Mouse (Mus musculus) urinary bladder, postnatal 10 days (tissue): Measurements from ENCODE around the gene Mon2.

ENCODE experiments used
- DNase-seq: peaks from one replicate; pipeline ENCODE4 v3.0.0; 2022; ENCODE audit warnings: low spot score

Gene Mon2

DNA sequence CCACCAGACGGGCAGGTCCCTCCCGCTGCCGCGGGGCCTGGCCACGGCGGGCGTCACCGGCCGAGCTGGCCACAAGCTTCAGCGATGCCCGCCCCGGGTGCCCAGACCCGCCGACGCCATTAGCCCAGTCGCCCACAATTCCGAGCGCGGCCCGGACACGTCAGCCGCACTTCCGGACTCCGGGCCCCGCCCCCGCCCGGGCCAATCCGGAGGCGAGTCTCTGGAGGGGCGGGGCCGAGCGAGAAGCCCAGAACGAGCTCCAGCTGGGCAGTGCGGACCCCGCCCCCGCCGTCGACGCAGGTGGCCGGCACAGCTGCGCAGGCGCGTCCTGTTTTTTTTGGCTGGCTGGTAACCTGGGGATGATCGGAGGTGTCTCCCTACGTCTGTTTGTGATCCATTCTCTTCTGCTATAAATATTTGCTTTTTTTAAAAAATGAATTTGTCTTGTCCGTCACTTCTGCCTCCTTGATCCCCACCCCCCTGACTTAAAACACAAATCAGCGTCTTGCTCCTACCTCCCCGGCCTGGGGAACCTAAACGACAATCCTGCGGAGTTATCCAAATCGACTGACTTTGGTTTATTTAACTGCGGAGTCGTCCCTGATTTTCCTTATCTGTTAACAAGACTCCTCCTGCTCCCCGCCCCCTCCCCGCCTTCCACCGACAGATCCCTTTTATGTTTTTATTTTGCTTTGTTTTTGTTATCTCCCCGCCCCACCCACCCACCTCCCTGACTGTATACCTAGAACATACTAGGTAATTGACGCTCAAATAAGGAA is at the start of gene Mon2:
Gene Mon2 (minus strand): TSS at position 261 of the 779 bp plus-strand sequence.
- peak; percentile 79 for DNase-seq

DNA sequence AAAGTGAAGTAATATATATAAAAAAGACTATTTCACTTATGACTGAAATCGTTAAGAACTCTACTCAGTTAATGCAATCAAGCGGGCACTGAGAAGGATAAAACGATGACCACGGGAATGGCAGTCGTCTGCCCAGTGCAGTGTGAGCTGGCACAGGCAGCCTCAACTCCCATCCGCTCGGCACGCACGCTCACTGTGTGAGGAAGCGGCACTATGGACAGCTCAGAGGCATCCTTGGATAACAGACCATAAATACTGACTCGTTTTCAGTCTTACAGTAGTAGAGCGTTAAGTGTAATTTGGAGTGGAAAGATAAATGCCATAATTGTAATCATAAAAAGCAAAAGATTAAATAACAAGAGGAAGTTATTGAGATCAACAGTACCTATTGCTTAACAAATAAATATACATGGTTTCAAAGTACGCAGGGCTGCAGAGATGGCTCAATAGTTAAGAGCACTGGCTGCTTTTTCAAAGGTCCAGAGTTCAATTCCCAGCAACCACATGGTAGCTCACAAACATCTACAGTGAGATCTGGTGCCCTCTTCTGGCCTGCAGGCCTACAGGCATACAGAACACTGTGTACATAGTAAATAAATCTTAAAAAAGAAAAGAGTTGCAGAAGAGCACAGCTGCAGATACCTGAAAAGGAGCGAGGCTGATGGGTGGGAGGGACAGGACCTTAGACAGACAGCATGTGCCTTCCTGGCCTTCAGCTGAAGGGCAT is 44.5 kb upstream of the Mon2 start:
- no peak for DNase-seq

DNA sequence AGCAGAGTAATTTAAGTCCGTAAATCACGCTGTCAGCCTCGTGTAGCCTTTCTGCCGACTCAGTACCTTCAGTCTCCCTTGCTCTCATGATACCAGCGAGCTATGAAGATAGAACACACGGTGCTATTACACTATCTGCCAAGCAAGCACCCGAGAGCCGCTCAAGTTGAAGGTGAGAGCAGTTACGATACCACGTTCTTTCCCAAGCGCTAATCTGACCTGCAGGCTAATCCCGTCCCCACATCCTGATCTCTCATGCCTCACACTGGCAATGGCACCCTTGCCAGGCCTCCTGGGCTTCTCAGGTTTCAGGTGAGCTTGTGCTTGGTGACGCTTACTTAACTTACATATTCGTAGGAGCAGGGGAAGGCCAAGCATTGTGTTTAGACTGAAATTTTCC is 40.6 kb upstream of the Mon2 start:
- DNase-seq: no peak

DNA sequence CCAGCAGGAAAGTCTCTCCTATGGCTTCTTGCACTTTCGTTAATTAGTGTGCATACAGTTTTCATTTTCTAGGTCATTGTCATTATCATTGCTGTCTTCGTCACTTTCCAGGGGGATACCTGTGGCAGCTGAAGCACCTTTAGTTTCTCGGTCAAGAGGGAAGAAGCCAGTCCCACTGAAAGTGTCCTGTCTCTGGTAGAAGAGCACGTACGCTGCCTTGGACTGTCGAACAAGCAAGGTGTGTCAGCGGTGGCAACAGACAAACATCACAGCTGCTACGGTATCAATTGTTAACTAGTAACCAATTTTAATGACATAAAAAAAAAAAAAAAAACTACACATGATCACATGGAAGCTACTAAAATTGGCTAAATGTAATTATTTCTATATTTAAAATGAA is 37.2 kb upstream of the Mon2 start:
- no peak for DNase-seq

DNA sequence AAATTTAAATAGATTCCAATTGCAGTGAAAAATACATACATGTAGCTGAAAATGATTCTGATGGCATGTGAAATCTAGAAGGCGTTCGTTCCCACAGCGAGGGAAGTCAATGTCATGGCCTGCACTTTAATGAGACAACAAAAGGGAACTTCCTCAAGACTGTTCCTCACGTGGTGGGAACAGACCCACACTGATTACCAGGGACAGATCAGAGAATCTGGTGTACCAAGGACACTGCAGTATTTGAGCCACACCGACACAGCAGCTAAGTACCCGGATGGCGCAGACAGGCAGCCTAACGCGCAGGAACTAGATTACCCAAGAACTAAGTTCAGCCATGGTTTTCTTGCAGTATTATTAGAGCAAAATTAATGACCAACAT is 36.5 kb upstream of the Mon2 start:
- DNase-seq: no peak

DNA sequence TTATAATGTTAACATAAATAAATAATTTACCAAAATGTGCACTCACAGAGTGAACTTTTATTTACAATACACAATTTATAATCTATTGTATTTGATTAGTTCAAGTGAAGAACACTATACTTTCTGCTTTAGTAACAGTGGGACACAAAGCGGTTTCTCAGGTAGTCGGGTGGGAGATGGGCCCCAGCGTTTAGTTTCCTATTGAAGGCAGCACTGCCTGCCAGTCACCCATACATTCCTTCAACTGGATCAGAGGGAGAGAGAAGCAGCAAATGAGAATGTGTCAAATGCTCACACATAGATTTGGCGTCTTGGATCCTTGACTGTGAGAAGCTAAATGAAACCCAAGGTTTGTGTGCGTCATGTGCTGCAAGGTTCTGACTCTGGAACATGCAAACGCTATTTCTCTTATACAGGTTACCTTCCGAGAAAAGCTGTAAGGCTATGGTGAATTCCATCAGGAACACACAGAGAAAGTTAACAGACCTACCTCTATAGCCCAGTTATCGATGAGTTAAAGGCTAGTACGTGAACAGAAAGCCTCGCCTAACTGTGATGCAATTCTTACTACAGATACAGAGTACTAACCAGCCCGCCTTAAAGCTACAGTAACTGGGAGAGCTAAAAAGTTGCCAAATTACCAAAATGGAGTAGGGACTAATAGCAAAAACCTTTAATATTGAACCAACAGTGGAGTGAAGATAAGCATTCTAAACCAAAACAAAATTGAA is 35.9 kb upstream of the Mon2 start:
- no peak for DNase-seq

DNA sequence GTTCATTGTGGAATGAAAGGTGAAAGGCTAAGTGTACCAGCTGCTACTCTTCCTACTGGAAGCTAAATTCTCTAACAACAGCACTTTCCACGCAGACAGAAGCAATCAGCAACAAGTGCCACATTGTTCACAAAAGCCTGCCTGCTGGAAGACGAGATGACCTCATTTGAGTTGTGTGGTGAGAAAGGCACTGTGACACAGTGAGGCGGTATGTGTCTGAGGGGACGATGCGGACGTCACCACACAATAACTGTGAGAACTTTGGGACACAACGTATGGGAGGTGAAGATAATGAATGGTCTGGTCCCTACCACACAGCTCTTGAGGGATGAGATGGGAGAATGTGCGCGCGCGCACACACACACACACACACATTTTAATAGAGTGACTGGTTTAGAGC is 34.2 kb upstream of the Mon2 start:
- DNase-seq: no peak

DNA sequence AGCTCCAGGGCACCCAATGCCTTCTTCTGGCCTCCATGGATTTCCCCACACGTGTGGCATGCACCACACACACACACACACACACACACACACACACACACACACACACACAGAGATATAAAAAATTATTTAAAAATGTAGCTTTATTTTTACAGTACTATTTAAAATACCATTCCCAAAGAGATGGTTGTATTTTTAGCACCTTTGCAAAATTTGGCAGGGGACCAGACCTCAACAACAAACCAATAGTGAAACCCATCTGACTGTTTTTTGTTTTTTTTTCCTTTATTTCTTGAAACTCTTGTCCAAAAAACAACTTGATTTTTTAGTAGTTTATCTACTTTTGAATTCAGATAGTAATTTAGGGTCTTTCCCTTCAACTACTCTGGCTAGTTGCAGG is 32.2 kb upstream of the Mon2 start:
- DNase-seq: no peak

DNA sequence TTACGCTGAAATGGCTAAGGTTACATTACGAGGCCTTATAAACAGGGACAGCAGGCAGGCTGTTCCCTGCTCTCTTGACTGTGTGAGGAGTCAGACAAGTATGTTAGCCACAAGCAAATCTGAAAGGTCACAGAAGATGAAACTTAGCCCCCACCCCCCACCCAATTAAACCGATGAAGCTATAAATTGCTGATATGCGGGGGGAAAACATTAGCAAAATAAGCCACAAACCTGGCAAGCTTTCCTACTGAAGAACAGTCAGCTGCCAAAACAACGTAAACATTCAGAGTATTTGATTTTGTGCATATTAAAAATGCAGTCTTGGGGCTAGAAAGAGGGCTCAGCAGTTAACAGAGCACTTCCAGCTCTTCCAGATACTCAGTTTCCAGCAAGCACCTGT is 31.8 kb upstream of the Mon2 start:
- DNase-seq: no peak

DNA sequence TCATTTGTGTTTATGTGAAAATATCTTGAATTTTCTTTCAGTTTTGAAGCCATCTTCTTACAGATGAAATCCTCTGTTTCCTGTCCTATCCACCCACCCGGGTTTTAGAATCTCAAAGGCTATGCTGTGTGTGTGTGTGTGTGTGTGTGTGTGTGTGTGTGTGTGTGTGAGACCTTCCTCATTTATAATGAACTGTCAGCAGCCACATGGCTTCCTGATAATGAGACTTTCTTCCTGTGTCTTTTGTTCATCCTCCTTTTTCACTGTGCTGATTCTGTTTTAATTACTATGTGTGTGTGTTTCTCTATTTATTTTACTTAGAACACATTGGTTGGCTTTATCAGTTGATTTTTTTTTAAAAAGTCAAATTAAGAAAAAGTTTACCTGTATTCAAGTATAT is 25.0 kb upstream of the Mon2 start:
- no peak for DNase-seq

DNA sequence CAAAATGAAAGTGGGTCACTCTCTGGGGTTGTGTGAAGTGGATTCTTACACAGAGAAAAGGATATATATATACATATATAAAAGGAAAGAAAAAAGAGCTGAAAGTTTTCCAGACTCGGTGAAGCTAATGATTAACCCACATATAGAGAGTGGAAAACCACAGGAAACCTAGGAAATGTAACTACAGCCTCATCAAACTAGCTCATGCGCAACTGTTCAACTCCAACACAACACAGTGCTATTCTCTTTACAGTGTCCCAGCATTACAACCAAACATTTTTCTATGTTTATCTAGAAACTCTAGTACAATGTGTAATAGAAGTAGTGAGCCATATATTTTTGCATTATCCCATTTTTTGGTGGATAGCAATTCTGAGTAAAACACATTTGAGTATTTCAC is 24.3 kb upstream of the Mon2 start:
- DNase-seq: no peak

DNA sequence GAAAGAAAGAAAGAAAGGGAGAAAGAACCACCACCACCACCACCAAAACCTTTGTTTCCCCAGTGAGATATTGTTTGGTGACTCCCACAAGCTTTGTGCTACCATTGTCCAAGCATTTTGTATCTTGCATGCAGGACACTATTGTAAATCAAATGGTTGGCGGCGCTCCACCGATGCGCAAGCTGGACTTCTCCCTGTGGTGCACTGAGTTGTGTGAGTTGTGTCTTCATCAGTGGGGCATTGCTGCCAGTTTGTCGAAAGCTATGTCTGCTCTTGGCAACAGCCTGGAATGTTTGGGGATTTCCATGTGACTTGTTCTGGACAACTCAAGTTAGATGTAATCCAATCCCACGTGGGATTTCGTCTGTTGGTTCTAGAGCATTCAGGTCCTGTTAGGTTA is 18.2 kb upstream of the Mon2 start:
- no peak for DNase-seq

DNA sequence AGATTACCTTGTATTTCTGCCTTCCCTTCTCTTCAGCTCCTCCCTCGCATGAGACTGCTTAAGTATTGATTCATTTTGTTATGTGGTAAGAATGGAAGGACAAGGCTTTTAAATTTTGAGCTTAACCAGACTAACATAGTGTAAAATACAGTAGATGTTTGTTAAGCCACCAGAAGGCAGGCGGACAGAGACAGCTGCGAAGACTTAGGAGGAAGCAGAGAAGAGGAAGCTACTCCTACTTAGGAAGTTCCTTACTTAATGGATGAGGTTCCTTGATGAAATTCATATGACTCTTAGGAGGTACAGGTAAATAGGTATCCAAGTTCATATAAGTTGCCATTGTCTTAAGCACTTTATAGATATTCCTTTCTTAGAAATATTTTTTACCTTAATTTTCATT is 16.3 kb upstream of the Mon2 start:
- DNase-seq: no peak

DNA sequence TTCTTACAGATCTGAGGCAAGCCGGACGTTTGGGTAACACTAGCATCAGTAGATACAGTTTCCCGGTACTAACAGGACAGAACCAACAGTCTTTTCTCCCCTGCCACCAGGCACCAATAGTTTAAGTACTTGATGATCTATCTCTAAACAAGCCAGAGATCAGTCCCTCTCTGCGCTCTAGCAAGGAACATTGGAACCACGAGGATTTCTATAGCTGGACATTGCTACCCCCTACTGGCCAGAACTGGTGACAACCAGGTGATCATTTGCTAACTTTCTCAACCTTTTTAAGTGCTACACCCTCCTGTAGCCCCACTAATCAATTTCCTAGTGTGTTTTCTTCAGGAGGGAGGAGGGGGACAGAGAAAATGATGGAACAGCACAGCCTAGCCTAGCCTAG is 15.4 kb upstream of the Mon2 start:
- DNase-seq: no peak

DNA sequence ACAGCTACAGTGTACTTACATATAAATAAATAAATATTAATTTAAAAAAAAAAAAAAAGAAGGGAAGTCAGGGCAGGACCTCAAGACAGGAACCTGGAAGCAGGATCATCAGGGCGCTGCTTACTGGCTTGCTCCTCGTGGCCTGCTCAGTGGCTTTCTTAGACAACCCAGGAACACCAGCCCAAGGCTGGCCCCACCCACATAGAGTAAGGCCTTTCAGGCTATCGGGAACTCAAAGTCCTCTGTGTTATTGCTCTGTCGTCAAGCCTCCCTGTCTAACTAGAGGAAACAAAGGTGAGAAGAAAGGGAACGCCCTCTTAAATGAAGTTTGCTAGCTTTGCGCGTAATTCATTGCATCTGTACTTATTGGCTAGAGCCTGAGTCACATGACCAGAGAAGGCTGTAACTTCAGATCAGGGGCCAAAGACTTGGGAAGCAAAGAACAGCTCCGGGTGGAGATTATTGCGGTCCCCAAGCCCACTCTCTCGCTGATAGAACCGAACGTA is 13.2 kb upstream of the Mon2 start:
- DNase-seq: no peak

DNA sequence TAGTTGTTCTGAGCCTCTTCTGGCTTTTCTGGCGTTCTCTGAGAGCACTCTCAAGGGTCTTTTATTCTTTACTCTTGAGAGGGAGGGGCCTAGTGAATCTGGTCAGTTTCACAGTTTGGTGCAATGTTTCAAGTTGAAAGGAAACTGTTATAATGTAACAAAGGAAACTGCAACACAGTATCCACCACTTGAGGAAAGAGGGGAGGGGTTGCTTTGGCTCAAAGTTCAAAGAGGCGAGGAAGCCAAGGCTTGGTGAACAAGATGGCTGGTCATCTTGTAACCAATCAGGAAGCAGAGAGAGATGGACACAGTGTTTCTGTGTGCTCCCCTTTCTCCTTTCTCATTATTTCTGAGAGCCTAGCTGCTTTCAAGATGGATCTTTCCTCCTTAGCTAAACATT is 10.5 kb upstream of the Mon2 start:
- no peak for DNase-seq

DNA sequence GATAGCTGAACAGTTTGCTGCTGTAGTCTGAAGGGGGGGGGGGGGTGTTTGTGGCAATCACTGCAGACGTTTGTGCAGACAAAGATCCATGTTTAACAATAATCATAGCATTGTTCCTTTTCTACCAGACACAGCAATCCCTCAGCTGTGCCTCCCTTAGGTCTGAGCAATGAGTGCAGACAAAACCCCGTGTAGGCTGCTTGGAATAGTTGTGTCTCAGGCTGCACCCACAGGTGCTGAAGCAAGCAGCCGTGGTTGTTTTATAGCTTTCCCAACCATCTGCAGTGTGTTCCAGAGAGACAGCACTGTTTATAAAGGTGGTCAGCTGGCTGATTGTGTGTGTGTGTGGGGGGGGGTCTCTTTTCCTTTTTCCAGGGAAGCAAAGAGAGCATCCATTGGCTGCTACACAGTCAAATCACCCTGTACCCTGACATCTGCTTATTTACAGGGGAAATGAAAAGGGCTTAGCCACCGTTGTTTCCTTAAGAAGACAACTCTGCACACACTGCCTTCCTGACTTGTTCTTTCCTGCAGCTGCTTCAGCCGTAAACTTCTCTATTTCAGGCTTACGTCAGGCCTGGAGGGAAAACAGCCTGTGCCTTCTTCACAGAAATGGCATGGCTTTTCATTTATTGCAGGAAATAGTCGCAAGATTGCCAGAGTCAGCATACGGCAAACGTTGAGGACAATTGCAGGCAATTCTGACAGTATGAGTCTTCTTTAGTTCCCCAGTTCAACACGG is 8.8 kb upstream of the Mon2 start:
- DNase-seq: no peak

DNA sequence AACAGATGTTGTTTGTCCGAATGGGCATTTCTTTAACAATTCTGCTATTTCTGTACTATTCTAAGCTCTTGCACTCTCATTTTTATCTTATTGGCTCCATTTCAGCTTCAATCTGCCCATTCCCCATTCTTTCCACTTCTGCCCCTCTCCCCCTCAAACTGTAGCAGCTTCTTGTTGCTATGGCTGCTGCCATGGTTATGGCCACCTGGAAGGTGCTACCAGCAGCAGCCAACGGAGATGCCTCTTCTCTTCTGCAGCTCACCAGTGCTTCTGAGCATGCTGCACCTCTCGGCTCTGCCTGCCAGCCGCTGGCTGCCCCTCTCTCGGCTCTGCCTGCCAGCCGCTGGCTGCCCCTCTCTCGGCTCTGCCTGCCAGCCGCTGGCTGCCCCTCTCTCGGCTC is 8.0 kb upstream of the Mon2 start:
- no peak for DNase-seq

DNA sequence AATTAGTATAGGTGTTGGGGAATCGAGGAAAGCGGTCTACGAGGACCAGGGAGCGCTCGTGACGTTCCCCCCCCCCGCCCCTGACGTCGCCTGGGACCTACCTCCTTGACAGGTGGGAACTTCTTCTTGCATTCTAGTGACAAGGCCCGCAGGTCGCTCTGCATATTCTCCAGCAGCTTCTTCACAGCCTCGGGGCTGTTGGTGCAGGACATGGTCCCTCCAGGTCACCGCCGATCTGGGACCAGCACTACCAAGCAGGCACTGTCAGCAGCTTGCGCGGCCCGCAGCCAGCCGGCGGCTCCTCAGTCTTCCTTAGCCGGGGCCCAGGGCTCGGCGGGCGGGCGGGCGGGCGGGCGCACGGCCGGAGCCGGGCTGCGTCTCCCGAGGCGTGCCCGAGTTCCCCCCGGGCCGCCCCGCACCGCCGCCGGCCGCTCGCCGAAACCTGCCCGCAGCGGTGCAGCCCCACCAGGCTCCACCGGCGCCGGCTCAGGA is 508 bp downstream of the Mon2 start:
- no peak for DNase-seq

DNA sequence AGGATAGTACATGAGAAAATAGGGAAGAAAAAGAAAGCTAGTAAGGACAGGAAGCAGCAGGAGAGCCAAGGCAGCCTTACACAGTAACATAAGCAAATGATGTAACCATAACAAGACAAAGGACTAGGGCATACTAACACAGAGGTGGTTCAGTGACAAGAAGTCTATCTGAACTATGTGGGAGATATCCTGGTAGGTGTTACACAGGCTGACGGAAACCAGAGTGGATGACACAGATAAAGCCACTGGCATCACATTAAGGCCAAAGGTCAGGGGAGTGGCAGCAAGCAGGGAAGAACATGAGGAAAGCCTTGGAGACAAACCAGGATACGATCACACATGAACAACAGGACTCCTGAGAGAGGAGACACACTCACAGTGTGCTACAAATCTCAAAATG is 4.3 kb downstream of the Mon2 start:
- no peak for DNase-seq

DNA sequence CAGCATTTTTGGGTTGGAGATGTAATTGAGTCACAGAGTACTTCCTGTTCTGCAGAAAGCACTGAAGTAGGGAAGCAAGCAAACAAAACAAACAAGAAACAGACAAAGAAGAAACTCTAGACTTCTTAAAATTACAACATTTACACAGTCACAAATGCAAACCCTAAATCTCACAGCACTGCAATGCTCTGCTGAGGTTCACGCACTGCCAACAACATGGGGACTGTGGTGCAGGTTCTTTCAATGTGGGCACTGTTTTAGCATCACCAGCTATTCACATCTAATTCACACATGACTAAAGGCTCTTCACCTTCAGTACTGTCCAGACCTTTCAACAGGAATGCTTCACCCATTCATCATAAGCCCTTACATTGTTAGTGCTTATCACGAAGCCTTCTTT is 13.3 kb downstream of the Mon2 start:
- no peak for DNase-seq

DNA sequence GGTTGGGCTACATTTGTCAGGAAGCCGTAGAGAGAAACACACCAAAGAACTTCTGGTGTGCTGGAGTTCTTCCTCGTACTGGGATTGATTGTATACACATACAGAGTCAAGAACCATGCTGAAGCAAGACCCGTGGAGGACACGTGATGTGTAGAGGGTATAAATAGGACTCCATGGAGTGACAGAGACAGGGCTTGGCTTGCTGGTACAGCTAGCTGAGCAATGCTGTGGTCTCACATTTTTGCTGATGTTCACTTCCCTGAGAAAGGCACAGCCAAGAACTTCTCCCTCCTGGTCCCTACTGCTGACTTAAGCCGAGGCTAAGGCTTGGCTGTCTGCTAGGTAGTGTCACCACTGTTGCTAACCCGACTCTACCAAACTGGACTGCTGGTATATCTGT is 15.5 kb downstream of the Mon2 start:
- no peak for DNase-seq
